Mouse (Mus musculus) hindbrain, postnatal 0 days (tissue): ENCODE measurements at regions not wholly inside any gene's neighbourhood (a gene's known extent, or its start where the extent isn't known, plus 50 kb on each side); places are given as distances from the start of the nearest gene placed in this dataset.

ENCODE experiments used
- ATAC-seq: fragments of 200-750 bp; cut with Nextera tagmentation; 2 replicates; pipeline ENCODE4 v1.8.0; 2017; ENCODE audit warnings: mild to moderate bottlenecking, moderate TSS enrichment, moderate library complexity
- DNase-seq: peaks from one replicate; pipeline ENCODE4 v3.0.0-alpha.2; 2015; ENCODE audit warnings: low spot score
- H3K27ac ChIP-seq: fragments of 300-500 bp; sonication (generic); 2 replicates; pipeline ENCODE4 v1.5.1; 2014; ENCODE audit warnings: mild to moderate bottlenecking
- H3K27me3 ChIP-seq: fragments of 300-500 bp; sonication (generic); 2 replicates; pipeline ENCODE4 v1.6.1; 2014; ENCODE audit warnings: low read length, mixed read lengths; ENCODE audit not compliant: insufficient read depth
- H3K36me3 ChIP-seq: fragments of 300-500 bp; sonication (generic); 2 replicates; pipeline ENCODE4 v1.6.1; 2014; ENCODE audit warnings: low read length, mixed read lengths; ENCODE audit not compliant: insufficient read depth
- H3K4me1 ChIP-seq: fragments of 300-500 bp; sonication (generic); 2 replicates; pipeline ENCODE4 v1.6.1; 2014; ENCODE audit warnings: antibody characterized with exemption, low read length, mixed read lengths; ENCODE audit not compliant: insufficient read depth
- H3K4me2 ChIP-seq: fragments of 300-500 bp; sonication (generic); 2 replicates; pipeline ENCODE4 v1.6.1; 2014; ENCODE audit warnings: low read depth, mild to moderate bottlenecking, low read length, moderate library complexity, mixed read lengths
- H3K4me3 ChIP-seq: fragments of 300-500 bp; sonication (generic); 2 replicates; pipeline ENCODE4 v1.5.1; 2014; ENCODE audit warnings: low read length
- H3K9ac ChIP-seq: fragments of 300-500 bp; sonication (generic); replicated peaks from 2 replicates; pipeline ENCODE4 v1.6.1; 2014; ENCODE audit warnings: mild to moderate bottlenecking, low read length, moderate library complexity, mixed read lengths
- H3K9me3 ChIP-seq: fragments of 300-500 bp; sonication (generic); 2 replicates; pipeline ENCODE4 v1.6.1; 2016; ENCODE audit warnings: low read length, mixed read lengths
- CTCF ChIP-seq: IDR thresholded peaks from 2 replicates; pipeline ENCODE4 v1.5.1; 2016; ENCODE audit warnings: antibody characterized with exemption, control low read depth, low read depth
- WGBS: fragments of 180-500 bp; shearing (Covaris S2); extraction: QIAGEN DNeasy Blood & Tissue Kit; methylation state at CpG from one replicate; pipeline ENCODE4 v1.1.7; 2014; 5-methylcytosine and 5-hydroxymethylcytosine counted together

- TF ChIP-seq CTCF, result no peak
- Histone ChIP-seq H3K9ac (no peak overlapping the region), H3K9me3 (no peaks in the 10 kb centered on the region), H3K4me2 (no peak overlapping the region), H3K36me3 (no peaks in the 10 kb centered on the region), H3K4me1 (no peaks in the 10 kb centered on the region), H3K27ac (no peak overlapping the region), H3K27me3 (no peaks in the 10 kb centered on the region), H3K4me3 (no peak overlapping the region)
- no peak for DNase-seq
- 36% methylated on average over 6 of the region's 6 CpGs for WGBS
- ATAC-seq, result no peak
Measured at GRCm38 (mm10) chr9:43512806-43513205, 202.2 kb downstream of the Trim29 start.

GRCm38 (mm10) chr9:43514731-43515458 is 204.2 kb downstream of the Trim29 start:
- Histone ChIP-seq H3K4me3 (no peak overlapping the region), H3K4me2 (no peak overlapping the region), H3K27me3 (no peaks in the 10 kb centered on the region), H3K9ac (no peak overlapping the region), H3K36me3 (no peaks in the 10 kb centered on the region), H3K4me1 (no peaks in the 10 kb centered on the region), H3K9me3 (no peaks in the 10 kb centered on the region), H3K27ac (no peak overlapping the region)
- TF ChIP-seq CTCF, result no peak
- 76% methylated on average over 16 of the region's 16 CpGs for WGBS
- DNase-seq (peak; percentile 40), ATAC-seq (0 out of 2 replicates have a peak, but pooled peaks have one; percentile 15)

- Histone ChIP-seq H3K9ac (no peak overlapping the region), H3K9me3 (no peaks in the 10 kb centered on the region), H3K4me3 (no peak overlapping the region), H3K4me2 (no peak overlapping the region), H3K4me1 (peaks cover 11% of the 10 kb centered on the region; the same call in 1 of the 2 replicates), H3K36me3 (no peaks in the 10 kb centered on the region), H3K27me3 (no peaks in the 10 kb centered on the region), H3K27ac (no peak overlapping the region)
- WGBS, result 90% methylated on average over 3 of the region's 3 CpGs
- ATAC-seq (no peak), DNase-seq (no peak)
- no peak for TF ChIP-seq CTCF
Measured at GRCm38 (mm10) chr9:43520931-43521330, 210.3 kb downstream of the Trim29 start.

- Histone ChIP-seq H3K27me3 (no peaks in the 10 kb centered on the region), H3K36me3 (no peaks in the 10 kb centered on the region), H3K9me3 (no peaks in the 10 kb centered on the region), H3K4me2 (no peak overlapping the region), H3K4me3 (no peak overlapping the region), H3K27ac (no peak overlapping the region), H3K4me1 (peaks cover 11% of the 10 kb centered on the region; the same call in 1 of the 2 replicates), H3K9ac (no peak overlapping the region)
- 24% methylated on average over 4 of the region's 4 CpGs for whole genome bisulfite sequencing
- no peak for TF ChIP-seq CTCF
- ATAC-seq (peak; percentile 81), DNase-seq (peak; percentile 79)
Measured at GRCm38 (mm10) chr9:43524947-43525565, 214.4 kb downstream of the Trim29 start.

- 60% methylated on average over 2 of the region's 2 CpGs for WGBS
- Histone ChIP-seq H3K4me1 (no peaks in the 10 kb centered on the region), H3K36me3 (no peaks in the 10 kb centered on the region), H3K9me3 (no peaks in the 10 kb centered on the region), H3K27me3 (no peaks in the 10 kb centered on the region), H3K27ac (no peak overlapping the region), H3K4me3 (no peak overlapping the region), H3K9ac (no peak overlapping the region), H3K4me2 (no peak overlapping the region)
- ATAC-seq (no peak), DNase-seq (no peak)
- TF ChIP-seq CTCF, result no peak
Measured at GRCm38 (mm10) chr9:43532187-43532586, 211.6 kb upstream of the Nectin1 start.

GRCm38 (mm10) chr9:43535967-43536366 is 207.8 kb upstream of the Nectin1 start:
- H3K4me2 ChIP-seq, result no peak overlapping the region
- no peaks in the 10 kb centered on the region for H3K27me3 ChIP-seq
- no peaks in the 10 kb centered on the region for H3K36me3 ChIP-seq
- DNase-seq (no peak), ATAC-seq (no peak)
- H3K9ac ChIP-seq, result no peak overlapping the region
- H3K4me1 ChIP-seq, result no peaks in the 10 kb centered on the region
- no peak for TF ChIP-seq CTCF
- no peak overlapping the region for H3K27ac ChIP-seq
- 74% methylated on average over 7 of the region's 7 CpGs for WGBS
- H3K9me3 ChIP-seq, result no peaks in the 10 kb centered on the region
- no peak overlapping the region for H3K4me3 ChIP-seq

- ATAC-seq (no peak), DNase-seq (no peak)
- Histone ChIP-seq H3K36me3 (no peaks in the 10 kb centered on the region), H3K27ac (no peak overlapping the region), H3K4me3 (no peak overlapping the region), H3K9ac (no peak overlapping the region), H3K27me3 (no peaks in the 10 kb centered on the region), H3K4me2 (no peak overlapping the region), H3K4me1 (no peaks in the 10 kb centered on the region), H3K9me3 (no peaks in the 10 kb centered on the region)
- TF ChIP-seq CTCF, result no peak
- WGBS, result 90% methylated on average over 11 of the region's 11 CpGs
Measured at GRCm38 (mm10) chr9:43537121-43537520, 206.7 kb upstream of the Nectin1 start.
